Mouse (Mus musculus): ENCODE data around the gene Hdac7. TPM values are rescaled to one million over a fixed set of nuclear protein-coding genes. Genes with fewer than 3 reads are reported as not detected.

The Hdac7 gene
- polyA plus RNA-seq, 1 experiment from 2014 or later = 20.4 TPM

- H3K36me3 ChIP-seq = peaks cover 4% of the 10 kb centered on the region; the same call in 1 of the 2 replicates
- H3K9me3 ChIP-seq (replicated peaks) = no peaks in the 10 kb centered on the region
- 65% methylated on average over 6 of the region's 6 CpGs for WGBS
- H3K4me1 ChIP-seq (replicated peaks) = peaks cover 88% of the 10 kb centered on the region
- H3K4me2 ChIP-seq = peak overlapping the region; percentile 21; the same call in 1 of the 2 replicates
- no peaks in the 10 kb centered on the region for H3K27me3 ChIP-seq
- no peak for ATAC-seq (replicated peaks; ENCODE audit: insufficient number of reproducible peaks, insufficient read depth, low FRiP score, low read depth)
- peak overlapping the region; percentile 88 for H3K27ac ChIP-seq
- H3K9ac ChIP-seq = peak overlapping the region; percentile 55; the same call in 1 of the 2 replicates
- no peak overlapping the region for H3K4me3 ChIP-seq
These were observed 20.3 kb downstream of the Hdac7 start for GRCm38 (mm10) chr15:97824042-97824441.

- WGBS = 79% methylated on average over 12 of the region's 12 CpGs
- Histone ChIP-seq H3K4me1 (replicated peaks) (peaks cover 83% of the 10 kb centered on the region), H3K9me3 (replicated peaks) (no peaks in the 10 kb centered on the region), H3K4me2 (no peak overlapping the region), H3K36me3 (peaks cover 4% of the 10 kb centered on the region; the same call in 1 of the 2 replicates), H3K27me3 (no peaks in the 10 kb centered on the region), H3K9ac (no peak overlapping the region), H3K4me3 (no peak overlapping the region), H3K27ac (peak overlapping the region; percentile 88)
- ATAC-seq (replicated peaks; ENCODE audit: insufficient number of reproducible peaks, insufficient read depth, low FRiP score, low read depth) = no peak
These were observed 20.8 kb downstream of the Hdac7 start for GRCm38 (mm10) chr15:97823479-97823878.

GRCm38 (mm10) chr15:97822545-97823228, 21.6 kb downstream of the Hdac7 start:
- 0 out of 2 replicates have a peak overlapping the region, but pooled peaks have one; percentile 15 for H3K4me2 ChIP-seq
- ATAC-seq (replicated peaks; ENCODE audit: insufficient number of reproducible peaks, insufficient read depth, low FRiP score, low read depth) = no peak

GRCm38 (mm10) chr15:97821983-97822363, 22.3 kb downstream of the Hdac7 start:
- Histone ChIP-seq H3K4me3 (no peak overlapping the region), H3K4me1 (replicated peaks) (peaks cover 72% of the 10 kb centered on the region), H3K27ac (peak overlapping the region; percentile 80), H3K9me3 (replicated peaks) (no peaks in the 10 kb centered on the region), H3K9ac (0 out of 2 replicates have a peak overlapping the region, but pooled peaks have one; percentile 18), H3K4me2 (peak overlapping the region; percentile 37; the same call in 1 of the 2 replicates), H3K27me3 (no peaks in the 10 kb centered on the region), H3K36me3 (peaks cover 4% of the 10 kb centered on the region; the same call in 1 of the 2 replicates)
- 62% methylated on average over 6 of the region's 6 CpGs for WGBS
- no peak for ATAC-seq (replicated peaks; ENCODE audit: insufficient number of reproducible peaks, insufficient read depth, low FRiP score, low read depth)

More at GRCm38 (mm10) chr15:97822545-97823228, 21.6 kb downstream of the Hdac7 start:
- peaks cover 77% of the 10 kb centered on the region for H3K4me1 ChIP-seq (replicated peaks)
- H3K9me3 ChIP-seq (replicated peaks) = no peaks in the 10 kb centered on the region
- H3K9ac ChIP-seq = no peak overlapping the region
- H3K27me3 ChIP-seq = no peaks in the 10 kb centered on the region
- WGBS = 37% methylated on average over 12 of the region's 12 CpGs
- no peak overlapping the region for H3K4me3 ChIP-seq
- peak overlapping the region; percentile 88 for H3K27ac ChIP-seq
- H3K36me3 ChIP-seq = peaks cover 4% of the 10 kb centered on the region; the same call in 1 of the 2 replicates

GRCm38 (mm10) chr15:97821321-97821982, 22.9 kb downstream of the Hdac7 start:
- Histone ChIP-seq H3K27me3 (no peaks in the 10 kb centered on the region), H3K27ac (peak overlapping the region; percentile 80), H3K4me2 (peak overlapping the region; percentile 37), H3K4me1 (replicated peaks) (peaks cover 67% of the 10 kb centered on the region), H3K36me3 (peaks cover 4% of the 10 kb centered on the region; the same call in 1 of the 2 replicates), H3K9ac (0 out of 2 replicates have a peak overlapping the region, but pooled peaks have one; percentile 18), H3K4me3 (peak overlapping the region; percentile 2; the same call in 1 of the 2 replicates), H3K9me3 (replicated peaks) (no peaks in the 10 kb centered on the region)
- 18% methylated on average over 10 of the region's 10 CpGs for WGBS
- peak; percentile 36; the same call in 1 of the 2 replicates for ATAC-seq (replicated peaks; ENCODE audit: insufficient number of reproducible peaks, insufficient read depth, low FRiP score, low read depth)

GRCm38 (mm10) chr15:97819937-97820336, 24.4 kb downstream of the Hdac7 start:
- ATAC-seq (replicated peaks; ENCODE audit: insufficient number of reproducible peaks, insufficient read depth, low FRiP score, low read depth) = no peak
- Histone ChIP-seq H3K4me2 (no peak overlapping the region), H3K36me3 (peaks cover 4% of the 10 kb centered on the region; the same call in 1 of the 2 replicates), H3K9ac (no peak overlapping the region), H3K9me3 (replicated peaks) (no peaks in the 10 kb centered on the region), H3K4me3 (no peak overlapping the region), H3K27me3 (no peaks in the 10 kb centered on the region), H3K27ac (no peak overlapping the region), H3K4me1 (replicated peaks) (peaks cover 60% of the 10 kb centered on the region)
- WGBS = 83% methylated on average over 9 of the region's 9 CpGs

- Histone ChIP-seq H3K9me3 (replicated peaks) (no peaks in the 10 kb centered on the region), H3K9ac (no peak overlapping the region), H3K27ac (no peak overlapping the region), H3K4me2 (no peak overlapping the region), H3K27me3 (no peaks in the 10 kb centered on the region), H3K4me3 (no peak overlapping the region), H3K4me1 (replicated peaks) (peaks cover 60% of the 10 kb centered on the region), H3K36me3 (no peaks in the 10 kb centered on the region)
- 85% methylated on average over 17 of the region's 17 CpGs for WGBS
- ATAC-seq (replicated peaks; ENCODE audit: insufficient number of reproducible peaks, insufficient read depth, low FRiP score, low read depth) = no peak
These were observed 27.9 kb downstream of the Hdac7 start for GRCm38 (mm10) chr15:97816199-97816994.

- no peak for ATAC-seq (replicated peaks; ENCODE audit: insufficient number of reproducible peaks, insufficient read depth, low FRiP score, low read depth)
- H3K9ac ChIP-seq = no peak overlapping the region
These were observed 29.0 kb downstream of the Hdac7 start for GRCm38 (mm10) chr15:97815254-97815653.

GRCm38 (mm10) chr15:97814703-97815102, 29.6 kb downstream of the Hdac7 start:
- no peak overlapping the region for H3K4me3 ChIP-seq
- peak overlapping the region; percentile 5; the same call in 1 of the 2 replicates for H3K27ac ChIP-seq
- WGBS = 37% methylated on average over 5 of the region's 5 CpGs
- no peak for ATAC-seq (replicated peaks; ENCODE audit: insufficient number of reproducible peaks, insufficient read depth, low FRiP score, low read depth)
- peaks cover 13% of the 10 kb centered on the region for H3K36me3 ChIP-seq
- H3K9me3 ChIP-seq (replicated peaks) = no peaks in the 10 kb centered on the region
- H3K27me3 ChIP-seq = no peaks in the 10 kb centered on the region
- H3K4me1 ChIP-seq (replicated peaks) = peaks cover 48% of the 10 kb centered on the region
- no peak overlapping the region for H3K9ac ChIP-seq
- H3K4me2 ChIP-seq = no peak overlapping the region

More at GRCm38 (mm10) chr15:97815254-97815653, 29.0 kb downstream of the Hdac7 start:
- no peaks in the 10 kb centered on the region for H3K9me3 ChIP-seq (replicated peaks)
- WGBS = 92% methylated on average over 4 of the region's 4 CpGs
- H3K4me2 ChIP-seq = no peak overlapping the region
- H3K27ac ChIP-seq = 0 out of 2 replicates have a peak overlapping the region, but pooled peaks have one; percentile 5
- no peak overlapping the region for H3K4me3 ChIP-seq
- peaks cover 8% of the 10 kb centered on the region for H3K36me3 ChIP-seq
- H3K27me3 ChIP-seq = no peaks in the 10 kb centered on the region
- H3K4me1 ChIP-seq (replicated peaks) = peaks cover 52% of the 10 kb centered on the region

- Histone ChIP-seq H3K4me3 (no peak overlapping the region), H3K9me3 (replicated peaks) (no peaks in the 10 kb centered on the region), H3K36me3 (peaks cover 23% of the 10 kb centered on the region), H3K27me3 (no peaks in the 10 kb centered on the region), H3K9ac (no peak overlapping the region), H3K4me1 (replicated peaks) (peaks cover 47% of the 10 kb centered on the region), H3K4me2 (no peak overlapping the region), H3K27ac (peak overlapping the region; percentile 60)
- ATAC-seq (replicated peaks; ENCODE audit: insufficient number of reproducible peaks, insufficient read depth, low FRiP score, low read depth) = no peak
- 54% methylated on average over 21 of the region's 21 CpGs for WGBS
These were observed 30.7 kb downstream of the Hdac7 start for GRCm38 (mm10) chr15:97813452-97814204.
